Mouse (Mus musculus): ENCODE measurements around the gene Aacs.
"Not testable (repeated sequence)": the region's sequence is repeated elsewhere in the genome, so short reads cannot be mapped to it uniquely, and the experiment has no call there.

- not testable (repeated sequence) for TF ChIP-seq TAL1, GATA1 (IDR thresholded peaks at IDR 0.05; ENCODE audit: low read length)
Measured at GRCm38 (mm10) chr5:125488953-125489352, 13.3 kb downstream of the Aacs start.
